Mouse (Mus musculus) olfactory bulb, adult 2 months (tissue): ENCODE results near the gene Olfr325. TPM values are rescaled to one million over a fixed set of nuclear protein-coding genes. Genes with fewer than 3 reads are reported as not detected.

Experiments
- H3K27ac ChIP-seq: fragments of 200-500 bp; 2 replicates; pipeline ENCODE4 v1.5.1; 2012; ENCODE audit warnings: low read depth, low read length; ENCODE audit not compliant: insufficient read depth
- H3K4me1 ChIP-seq: fragments of 200-500 bp; 2 replicates; pipeline ENCODE4 v1.6.1; 2012; ENCODE audit warnings: low read length; ENCODE audit not compliant: control insufficient read depth, insufficient read depth
- H3K4me3 ChIP-seq: fragments of 200-500 bp; 2 replicates; pipeline ENCODE4 v1.5.1; 2012; ENCODE audit warnings: mild to moderate bottlenecking, low read depth, low read length, moderate library complexity; ENCODE audit not compliant: insufficient read depth
- CTCF ChIP-seq: fragments of 200-500 bp; IDR thresholded peaks from 2 replicates; pipeline ENCODE4 v1.5.1; 2012; ENCODE audit warnings: low read depth, mild to moderate bottlenecking, low read length, moderate library complexity; ENCODE audit not compliant: insufficient read depth
- POLR2A ChIP-seq: fragments of 200-500 bp; IDR thresholded peaks from 2 replicates; pipeline ENCODE4 v1.6.1; 2012; ENCODE audit warnings: mild to moderate bottlenecking, low read depth, low read length, moderate library complexity; ENCODE audit not compliant: insufficient read depth
- WGBS: fragments of 180-500 bp; shearing (Covaris S2); methylation state at CpG from one replicate; pipeline ENCODE4 v1.1.7; 2018; 5-methylcytosine and 5-hydroxymethylcytosine counted together
- polyA plus RNA-seq: library from polyadenylated mRNA; stranded (reverse); fragments of >200 nt; gene quantifications from 2 replicates; pipeline ENCODE4 v1.2.4, GENCODE M21; 2012; ENCODE audit warnings: low replicate concordance; ENCODE audit not compliant: missing spikeins, insufficient read depth, insufficient read length

Gene Olfr325
- polyA plus RNA-seq, 1 experiment: not detected

- WGBS: 91% methylated on average over 13 of the region's 13 CpGs
- H3K4me1 ChIP-seq: no peaks in the 10 kb centered on the region
- TF ChIP-seq POLR2A (no peak), CTCF (no peak)
- no peak overlapping the region for H3K27ac ChIP-seq
- no peak overlapping the region for H3K4me3 ChIP-seq
Observed at GRCm38 (mm10) chr11:58597837-58598236, 20.3 kb downstream of the Olfr325 start.

- no peak overlapping the region for H3K27ac ChIP-seq
- H3K4me3 ChIP-seq: no peak overlapping the region
- H3K4me1 ChIP-seq: no peaks in the 10 kb centered on the region
- no peak for TF ChIP-seq CTCF
- TF ChIP-seq POLR2A: no peak
Observed at GRCm38 (mm10) chr11:58602062-58602461, 24.5 kb downstream of the Olfr325 start.

GRCm38 (mm10) chr11:58602800-58603560 lies 25.4 kb downstream of the Olfr325 start:
- 87% methylated on average over 6 of the region's 6 CpGs for WGBS
- TF ChIP-seq POLR2A: no peak
- TF ChIP-seq CTCF: no peak
- H3K4me3 ChIP-seq: no peak overlapping the region
- no peak overlapping the region for H3K27ac ChIP-seq
- H3K4me1 ChIP-seq: no peaks in the 10 kb centered on the region

- 82% methylated on average over 2 of the region's 2 CpGs for WGBS
Observed at GRCm38 (mm10) chr11:58604688-58605087, 27.2 kb downstream of the Olfr325 start.

GRCm38 (mm10) chr11:58605228-58605627 lies 27.7 kb downstream of the Olfr325 start:
- WGBS: 94% methylated on average over 3 of the region's 3 CpGs

More at GRCm38 (mm10) chr11:58604688-58605087, 27.2 kb downstream of the Olfr325 start:
- Histone ChIP-seq H3K27ac (no peak overlapping the region), H3K4me1 (no peaks in the 10 kb centered on the region), H3K4me3 (no peak overlapping the region)
- TF ChIP-seq CTCF: no peak
- TF ChIP-seq POLR2A: no peak

GRCm38 (mm10) chr11:58606177-58606919 lies 28.8 kb downstream of the Olfr325 start:
- Histone ChIP-seq H3K4me1 (no peaks in the 10 kb centered on the region), H3K27ac (no peak overlapping the region), H3K4me3 (no peak overlapping the region)
- TF ChIP-seq CTCF (no peak), POLR2A (no peak)
- 92% methylated on average over 12 of the region's 12 CpGs for whole genome bisulfite sequencing

More at GRCm38 (mm10) chr11:58605228-58605627, 27.7 kb downstream of the Olfr325 start:
- Histone ChIP-seq H3K4me3 (no peak overlapping the region), H3K27ac (no peak overlapping the region), H3K4me1 (no peaks in the 10 kb centered on the region)
- no peak for TF ChIP-seq CTCF
- no peak for TF ChIP-seq POLR2A

- no peak for TF ChIP-seq CTCF
- no peak for TF ChIP-seq POLR2A
- Histone ChIP-seq H3K27ac (no peak overlapping the region), H3K4me3 (no peak overlapping the region), H3K4me1 (no peaks in the 10 kb centered on the region)
- WGBS: 65% methylated on average over 6 of the region's 6 CpGs
Observed at GRCm38 (mm10) chr11:58607030-58607429, 29.5 kb downstream of the Olfr325 start.

GRCm38 (mm10) chr11:58613359-58613758 lies 35.8 kb downstream of the Olfr325 start:
- H3K4me3 ChIP-seq: no peak overlapping the region
- H3K27ac ChIP-seq: no peak overlapping the region
- WGBS: 63% methylated on average over 3 of the region's 3 CpGs
- H3K4me1 ChIP-seq: no peaks in the 10 kb centered on the region
- TF ChIP-seq CTCF: no peak
- no peak for TF ChIP-seq POLR2A

GRCm38 (mm10) chr11:58614526-58614925 lies 37.0 kb downstream of the Olfr325 start:
- Histone ChIP-seq H3K4me3 (no peak overlapping the region), H3K27ac (no peak overlapping the region), H3K4me1 (no peaks in the 10 kb centered on the region)
- TF ChIP-seq CTCF (no peak), POLR2A (no peak)
